Mouse (Mus musculus) left cerebral cortex, postnatal 36 days (tissue): ENCODE data around the gene Prf1. TPM values are rescaled to one million over a fixed set of nuclear protein-coding genes. Genes with fewer than 3 reads are reported as not detected.

Experiments used
- DNase-seq, 2 experiments: peaks; one replicate each; pipeline ENCODE4 v3.0.0; 2021 to 2022; ENCODE audit warnings: low spot score in 2 of 2, mixed read lengths in 1 of 2
- intact Hi-C: fragments of 180-260 bp; cut with DNase I; formaldehyde crosslinking; loops from one replicate; pipeline ENCODE4 v1.15.1; 2025
- total RNA-seq, 2 experiments: library from RNA; stranded (reverse); gene quantifications; 2 replicates each; pipeline ENCODE4 v1.2.3; 2021

Gene Prf1
- total RNA-seq, 2 experiments from 2014 or later: not detected

DNA sequence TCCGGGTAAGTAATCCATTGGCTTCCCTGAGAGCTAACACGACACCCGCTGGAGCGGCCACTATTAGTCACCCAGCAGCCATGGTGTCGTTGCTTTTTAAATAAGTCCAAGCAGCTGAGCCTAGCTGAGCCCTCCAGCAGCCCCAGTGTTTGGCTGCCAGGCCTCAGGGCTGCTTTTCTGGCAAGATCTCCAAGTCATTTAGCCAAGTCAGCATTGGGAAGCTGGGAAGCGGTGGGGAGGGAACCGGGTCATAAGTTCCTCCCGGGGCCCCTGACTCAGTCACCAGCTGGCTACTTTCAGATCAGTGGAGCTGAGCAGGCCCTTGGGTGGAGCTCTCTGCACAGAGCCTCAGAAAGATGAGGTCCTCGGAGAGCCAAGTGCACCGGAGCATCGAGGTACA is 12.4 kb upstream of the Prf1 start:
- intact Hi-C loops: no loop called here
- DNase-seq: no peak

DNA sequence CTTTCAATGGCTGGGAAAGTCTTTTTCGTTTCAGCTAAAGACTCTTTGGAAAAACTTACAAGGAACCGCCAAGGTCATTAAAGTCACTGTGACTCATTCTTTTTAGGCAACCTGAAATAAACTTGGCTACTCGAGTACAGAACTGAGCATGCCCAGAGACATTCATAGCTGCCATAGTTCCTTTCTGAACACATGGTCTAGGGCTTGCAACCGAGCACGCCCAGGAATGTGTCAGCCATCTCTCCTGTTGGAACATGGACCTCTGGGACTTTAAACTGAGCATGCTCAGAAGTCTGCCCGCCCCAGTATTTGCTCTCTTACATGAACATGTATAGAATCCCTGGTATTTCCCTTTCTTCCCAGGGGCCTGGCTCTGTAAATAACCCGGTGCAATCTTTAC is 11.4 kb upstream of the Prf1 start:
- intact Hi-C loops: no loop called here
- no peak for DNase-seq

DNA sequence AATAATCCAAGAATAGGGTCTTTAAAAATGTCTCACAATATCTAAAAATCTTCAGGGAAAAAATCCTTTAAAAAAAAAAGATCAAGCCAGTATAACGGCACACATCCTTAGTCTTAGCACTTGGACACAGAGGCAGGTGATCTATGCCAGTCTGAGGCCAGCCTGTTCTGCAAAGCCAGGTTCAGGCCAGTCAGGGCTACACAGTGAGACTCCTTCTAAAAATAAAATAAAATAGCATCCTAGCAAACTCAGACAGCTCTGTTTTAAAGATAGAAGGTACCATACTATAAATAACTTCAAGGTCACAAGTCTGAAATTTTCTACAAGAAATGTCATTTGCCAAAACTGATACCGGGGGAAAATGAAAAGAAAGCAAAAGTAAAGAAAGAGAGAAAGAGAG is 7.6 kb upstream of the Prf1 start:
- DNase-seq: no peak
- intact Hi-C loops: no loop called here

DNA sequence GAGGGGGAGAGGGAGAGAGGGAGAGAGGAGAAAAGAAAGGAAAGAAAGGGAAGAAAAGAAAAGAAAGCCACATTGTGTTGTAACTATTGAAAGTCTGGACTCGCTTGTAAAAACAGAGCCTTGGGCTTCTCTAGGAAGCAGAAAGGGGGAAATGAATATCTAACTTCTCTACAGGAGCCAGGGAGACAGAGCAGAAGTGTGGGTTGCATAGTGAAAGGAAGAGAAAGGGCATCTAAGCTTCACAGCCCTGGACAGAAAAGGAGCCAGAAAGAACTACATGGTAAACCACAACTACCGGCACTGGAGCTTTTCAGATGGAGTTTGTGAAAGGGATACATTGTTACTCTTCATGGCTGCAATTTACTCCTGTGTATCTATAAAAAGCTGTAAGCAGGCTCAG is 7.2 kb upstream of the Prf1 start:
- intact Hi-C loops: no loop called here
- no peak for DNase-seq

DNA sequence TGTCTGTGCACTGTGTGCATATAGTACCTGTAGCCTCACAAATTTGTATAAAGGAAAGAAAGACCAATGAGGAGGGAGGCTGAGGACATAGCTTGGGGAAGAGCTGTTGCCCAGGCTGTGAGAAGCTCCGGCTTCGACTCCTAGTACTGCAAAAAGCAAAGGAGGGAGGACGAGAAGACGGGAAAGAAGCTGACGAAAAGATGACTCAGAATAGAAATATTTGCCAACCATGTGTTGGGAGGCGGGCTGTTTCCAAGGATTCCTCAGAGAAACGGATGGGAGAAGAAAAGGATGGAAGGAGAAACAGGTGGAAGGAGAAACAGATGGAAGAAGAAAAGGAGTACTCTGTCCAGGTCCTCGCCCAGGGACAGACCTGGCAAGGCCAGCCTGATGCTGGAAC is 3.4 kb upstream of the Prf1 start:
- DNase-seq: no peak
- intact Hi-C loops: no loop called here

DNA sequence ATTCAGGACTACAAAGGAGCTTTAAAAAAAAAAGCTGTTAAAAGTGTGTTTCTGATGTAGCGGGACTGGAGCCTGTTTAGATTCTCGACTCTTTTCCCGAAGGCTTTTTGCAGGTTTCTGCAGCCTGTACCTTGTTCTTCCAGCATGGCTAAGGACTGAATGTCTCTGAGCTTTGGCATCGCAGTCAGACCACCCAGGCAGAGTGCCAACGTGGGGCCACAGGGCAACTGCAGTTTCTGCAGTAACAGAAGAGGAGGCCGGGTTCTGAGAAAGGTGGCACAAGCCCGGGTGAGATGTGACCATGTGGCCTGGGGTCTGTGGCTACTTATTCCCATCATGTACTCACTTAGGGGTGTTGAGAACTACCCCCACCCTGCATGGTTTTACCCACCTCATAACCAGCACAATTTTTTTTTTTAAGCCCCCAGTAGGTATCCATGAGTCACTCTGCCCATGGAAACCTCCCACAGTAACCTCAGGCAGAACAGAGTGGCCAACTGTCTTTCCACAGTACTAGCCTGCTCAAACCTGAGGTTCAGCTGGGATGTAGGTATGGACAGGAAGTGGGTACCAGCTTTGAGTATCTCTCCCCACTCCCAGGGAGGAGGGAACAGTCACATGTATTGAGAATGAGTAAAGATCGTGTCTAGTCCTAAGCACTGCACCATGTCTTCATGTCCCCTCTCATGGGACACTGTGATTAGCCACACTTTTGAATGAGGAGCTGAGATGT is 754 bp upstream of the Prf1 start:
- intact Hi-C loops: no loop called here
- no peak for DNase-seq

DNA sequence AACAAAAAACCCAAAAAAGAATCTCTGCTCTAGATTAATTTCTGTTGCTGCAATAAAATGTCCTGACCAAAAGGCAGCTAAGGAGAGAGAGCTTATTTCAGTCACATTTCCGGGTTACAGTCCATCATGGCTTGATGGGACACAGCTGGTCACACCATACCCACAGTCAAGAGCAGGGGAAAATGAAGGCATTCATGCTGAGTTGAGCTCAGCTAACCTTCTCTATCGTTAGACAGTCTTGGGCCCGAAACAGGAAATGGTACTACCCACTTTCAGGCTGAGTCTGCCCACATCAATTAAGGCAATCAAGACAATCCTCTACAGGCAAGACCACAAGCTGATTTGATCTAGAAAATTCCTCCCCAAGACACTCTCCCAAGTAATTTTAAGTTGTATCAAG is 3.4 kb downstream of the Prf1 start:
- intact Hi-C loops: no loop called here
- no peak for DNase-seq

GRCm38 (mm10) chr10:61304046-61304445 is 6.4 kb downstream of the Prf1 start:
- intact Hi-C loops: no loop called here
- DNase-seq: no peak

DNA sequence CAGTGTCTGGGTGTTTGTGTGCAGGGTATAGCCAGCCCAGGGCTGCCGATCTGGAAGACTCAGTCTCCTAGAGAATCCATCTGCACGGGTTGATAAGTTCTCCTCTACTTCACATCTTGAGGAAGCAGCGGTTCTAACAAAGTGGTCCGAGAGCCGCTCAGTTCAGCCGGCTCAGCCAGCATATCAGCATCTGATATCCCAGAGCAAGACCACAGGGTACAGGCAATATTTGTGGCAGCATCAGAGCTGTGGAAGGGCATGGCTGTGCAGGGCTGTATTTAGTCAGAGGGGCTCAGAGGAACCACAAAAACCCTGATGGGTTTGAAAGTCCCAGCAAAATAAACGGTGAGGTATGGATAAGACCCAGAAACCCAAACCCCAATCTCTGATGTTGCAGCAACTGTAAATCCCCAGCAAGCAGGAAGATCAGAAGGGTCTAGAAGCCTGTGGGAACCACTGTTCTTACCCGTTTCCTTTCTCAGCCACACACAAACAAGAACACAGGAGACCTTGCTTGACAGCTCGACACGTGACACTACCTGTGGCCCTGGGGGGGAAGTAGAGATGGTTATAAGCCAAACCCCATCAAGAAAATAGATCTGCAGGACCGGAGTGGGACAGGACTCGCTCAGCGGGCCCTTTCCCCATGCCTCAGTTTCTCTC is 8.4 kb downstream of the Prf1 start:
- no peak for DNase-seq
- intact Hi-C loops: no loop called here

DNA sequence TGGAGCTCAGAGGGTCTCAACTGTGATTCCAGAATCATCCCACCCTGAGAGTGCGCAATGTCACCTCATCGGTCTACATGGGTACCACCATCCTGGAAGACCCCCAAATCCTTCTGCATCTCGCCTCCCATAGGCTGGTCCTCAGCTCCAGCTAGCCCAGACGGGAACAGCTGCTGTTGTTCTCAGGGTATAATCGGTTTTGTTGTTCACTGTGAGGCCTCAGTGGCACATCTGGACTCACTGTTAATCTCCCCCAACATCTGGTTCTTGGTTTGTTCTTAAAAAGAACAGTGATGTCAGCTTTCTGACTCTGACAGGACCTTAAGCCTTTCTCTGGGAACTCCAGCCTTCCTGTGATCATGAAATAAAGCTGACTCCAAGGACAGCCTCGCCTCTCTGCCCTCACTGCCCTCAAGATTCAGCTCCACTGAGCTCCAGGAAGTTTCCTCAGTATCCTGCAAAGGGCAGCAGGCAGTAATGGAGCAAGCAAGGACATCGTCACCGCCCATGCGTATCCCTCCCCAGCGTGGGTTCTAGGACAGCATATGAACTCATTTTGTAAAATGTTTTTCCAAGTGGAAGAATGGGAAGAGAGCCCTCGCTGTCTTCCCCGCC is 11.2 kb downstream of the Prf1 start:
- intact Hi-C loops: no loop called here
- DNase-seq: no peak

GRCm38 (mm10) chr10:61312159-61312558 is 14.5 kb downstream of the Prf1 start:
- DNase-seq: no peak
- intact Hi-C loops: no loop called here

DNA sequence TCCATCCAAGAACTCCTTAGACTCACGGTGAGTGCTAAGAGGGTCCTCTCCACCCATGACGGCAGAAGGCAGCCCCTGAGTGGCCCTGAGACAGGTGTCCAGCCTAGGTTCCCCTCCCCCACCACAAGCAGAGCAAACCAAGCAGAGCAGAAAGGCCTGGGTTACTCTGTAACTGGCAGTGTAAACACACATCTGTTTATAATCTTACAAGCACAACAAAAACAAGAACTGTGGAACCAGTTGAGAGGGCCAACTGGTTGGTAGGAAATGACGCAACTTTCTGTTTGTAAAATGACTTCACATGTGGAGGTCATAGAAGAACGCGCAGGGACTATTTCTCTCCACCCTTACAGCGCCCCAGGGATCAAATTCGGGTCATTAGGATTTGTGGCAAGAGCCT is 15.1 kb downstream of the Prf1 start:
- DNase-seq: no peak

GRCm38 (mm10) chr10:61313750-61314149 is 16.1 kb downstream of the Prf1 start:
- intact Hi-C loops: no loop called here
- no peak for DNase-seq

More for the DNA sequence above, 15.1 kb downstream of the Prf1 start:
- intact Hi-C loops: no loop called here

DNA sequence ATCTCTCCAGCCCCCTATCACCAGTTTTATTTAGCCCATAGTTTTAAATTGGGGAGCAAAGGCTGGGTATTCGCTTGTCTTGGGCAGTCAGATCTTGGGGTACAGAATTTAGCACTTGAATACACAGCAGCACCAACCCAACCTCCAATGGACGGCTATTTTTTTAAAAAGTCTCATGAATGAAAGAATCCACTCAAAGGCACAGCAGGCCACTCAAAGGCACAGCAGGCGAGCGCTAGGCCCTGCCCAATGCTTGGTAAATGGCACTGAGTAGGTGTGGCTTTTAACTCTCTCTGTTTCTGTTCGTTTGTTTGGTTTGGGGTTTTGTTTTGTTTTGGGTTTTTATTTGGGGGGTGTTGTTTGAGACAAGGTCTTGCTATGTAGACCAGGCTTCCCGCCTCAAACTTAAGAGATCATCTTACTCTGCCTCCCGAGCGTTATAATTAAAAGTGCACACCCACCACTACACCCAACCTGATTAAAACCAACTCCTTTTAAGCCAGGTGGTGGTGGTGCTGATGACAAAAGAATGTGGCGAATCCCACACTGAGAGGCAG is 17.8 kb downstream of the Prf1 start:
- no peak for DNase-seq
- intact Hi-C loops: no loop called here

DNA sequence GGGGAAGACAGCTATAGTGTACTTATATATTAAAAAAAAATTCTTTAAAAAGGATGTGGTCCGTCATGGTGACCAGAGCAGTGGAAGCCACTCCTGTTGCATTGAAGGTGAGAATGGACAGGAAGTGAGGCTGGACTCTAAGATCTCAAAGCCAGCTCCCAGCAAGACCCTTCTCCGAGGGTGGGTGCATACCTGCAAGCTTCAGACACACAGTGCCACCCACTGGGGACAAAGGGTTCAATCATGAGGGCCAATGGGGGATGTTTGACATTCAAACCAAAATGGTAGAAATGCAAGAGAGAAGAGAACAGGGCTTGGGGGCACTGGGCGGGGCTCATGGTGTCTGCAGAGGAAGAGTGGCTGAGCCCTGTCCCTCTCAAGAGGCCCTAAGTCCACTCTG is 20.9 kb downstream of the Prf1 start:
- no peak for DNase-seq
- intact Hi-C loops: no loop called here

- DNase-seq: no peak
- intact Hi-C loops: no loop called here
Measured at GRCm38 (mm10) chr10:61324717-61325116, 27.1 kb downstream of the Prf1 start.

- intact Hi-C loops: no loop called here
- DNase-seq: no peak
Measured at GRCm38 (mm10) chr10:61325782-61326328, 28.2 kb downstream of the Prf1 start.

DNA sequence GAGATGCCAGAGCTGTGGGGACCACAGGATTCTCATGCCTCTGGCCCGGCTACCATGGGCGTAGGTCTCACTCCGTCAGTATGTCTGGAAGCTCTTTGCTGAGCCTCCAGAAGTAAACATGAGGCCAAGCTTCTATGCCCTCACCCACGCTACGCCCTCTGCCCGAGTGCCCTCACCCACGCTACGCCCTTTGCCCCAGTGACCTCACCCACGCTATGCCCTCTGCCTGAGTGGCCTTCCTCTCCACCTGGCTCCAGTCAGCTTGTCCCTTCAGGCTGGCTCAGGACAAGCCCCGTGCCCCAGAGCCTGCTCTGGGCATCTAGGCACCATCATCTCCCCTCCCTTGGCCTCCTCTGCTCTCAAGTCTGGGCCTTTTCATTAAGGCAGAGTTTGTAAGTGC is 29.9 kb downstream of the Prf1 start:
- DNase-seq: no peak
- intact Hi-C loops: no loop called here

DNA sequence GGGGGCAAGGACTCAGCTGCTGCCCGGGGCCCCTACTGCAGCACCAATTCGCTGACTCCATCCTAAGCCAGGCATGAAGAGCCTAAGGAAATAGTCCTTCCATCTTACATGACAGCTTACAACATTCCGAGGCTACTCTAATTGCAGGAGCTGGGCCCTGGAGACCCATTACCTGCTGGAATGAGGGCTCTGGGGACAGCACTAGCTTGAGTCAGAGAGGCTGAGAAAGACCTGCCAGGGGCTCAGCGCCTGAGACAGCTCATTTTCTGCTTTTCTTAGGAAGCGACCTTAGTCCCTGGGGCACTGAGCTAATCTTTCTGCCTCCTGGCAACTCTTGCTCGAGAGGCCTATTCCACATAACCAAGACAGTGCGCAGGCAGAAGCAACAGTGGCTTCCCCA is 31.3 kb downstream of the Prf1 start:
- intact Hi-C loops: no loop called here
- no peak for DNase-seq

- intact Hi-C loops: no loop called here
Measured at GRCm38 (mm10) chr10:61331046-61331445, 33.4 kb downstream of the Prf1 start.

GRCm38 (mm10) chr10:61334545-61334944 is 36.9 kb downstream of the Prf1 start:
- no peak for DNase-seq
- intact Hi-C loops: no loop called here

More at GRCm38 (mm10) chr10:61331046-61331445, 33.4 kb downstream of the Prf1 start:
- peak; percentile 77 to 81 for DNase-seq
